Mouse (Mus musculus): ENCODE measurements around the gene Sbf2.
A peak's percentile ranks its signal among the peaks of the same experiment; 100 is the strongest.
"Not testable (repeated sequence)": the region's sequence is repeated elsewhere in the genome, so short reads cannot be mapped to it uniquely, and the experiment has no call there.

The Sbf2 gene

GRCm38 (mm10) chr7:110614133-110615063 lies at the start of gene Sbf2:
TSS of gene Sbf2 (minus strand) at chr7:110614922.
- DNase-seq: peak; percentile 92

- DNase-seq: no peak
Measured at GRCm38 (mm10) chr7:110658378-110658928, 43.7 kb upstream of the Sbf2 start.

- DNase-seq: no peak
Measured at GRCm38 (mm10) chr7:110655966-110656365, 41.2 kb upstream of the Sbf2 start.

- no peak for DNase-seq
Measured at GRCm38 (mm10) chr7:110655230-110655629, 40.5 kb upstream of the Sbf2 start.

- peak; percentile 51 for DNase-seq
Measured at GRCm38 (mm10) chr7:110651091-110651490, 36.4 kb upstream of the Sbf2 start.

GRCm38 (mm10) chr7:110650491-110650890 lies 35.8 kb upstream of the Sbf2 start:
- no peak for DNase-seq

GRCm38 (mm10) chr7:110649133-110649987 lies 34.6 kb upstream of the Sbf2 start:
- no peak for DNase-seq

- DNase-seq: no peak
Measured at GRCm38 (mm10) chr7:110648455-110649085, 33.8 kb upstream of the Sbf2 start.

- no peak for DNase-seq
Measured at GRCm38 (mm10) chr7:110647559-110648454, 33.1 kb upstream of the Sbf2 start.

- no peak for DNase-seq
Measured at GRCm38 (mm10) chr7:110646611-110647407, 32.1 kb upstream of the Sbf2 start.

GRCm38 (mm10) chr7:110645859-110646258 lies 31.1 kb upstream of the Sbf2 start:
- DNase-seq: no peak

GRCm38 (mm10) chr7:110645311-110645710 lies 30.6 kb upstream of the Sbf2 start:
- peak; percentile 87 for DNase-seq

- DNase-seq: not testable (repeated sequence)
Measured at GRCm38 (mm10) chr7:110639958-110640357, 25.2 kb upstream of the Sbf2 start.

GRCm38 (mm10) chr7:110639291-110639915 lies 24.7 kb upstream of the Sbf2 start:
- no peak for DNase-seq

- DNase-seq: no peak
Measured at GRCm38 (mm10) chr7:110638305-110639110, 23.8 kb upstream of the Sbf2 start.

GRCm38 (mm10) chr7:110636559-110636958 lies 21.8 kb upstream of the Sbf2 start:
- no peak for DNase-seq

GRCm38 (mm10) chr7:110635929-110636328 lies 21.2 kb upstream of the Sbf2 start:
- no peak for DNase-seq

GRCm38 (mm10) chr7:110631136-110631888 lies 16.6 kb upstream of the Sbf2 start:
- DNase-seq: no peak
